Mouse (Mus musculus): ENCODE measurements at regions not wholly inside any gene's neighbourhood (a gene's known extent, or its start where the extent isn't known, plus 50 kb on each side); places are given as distances from the start of the nearest gene placed in this dataset.

DNA sequence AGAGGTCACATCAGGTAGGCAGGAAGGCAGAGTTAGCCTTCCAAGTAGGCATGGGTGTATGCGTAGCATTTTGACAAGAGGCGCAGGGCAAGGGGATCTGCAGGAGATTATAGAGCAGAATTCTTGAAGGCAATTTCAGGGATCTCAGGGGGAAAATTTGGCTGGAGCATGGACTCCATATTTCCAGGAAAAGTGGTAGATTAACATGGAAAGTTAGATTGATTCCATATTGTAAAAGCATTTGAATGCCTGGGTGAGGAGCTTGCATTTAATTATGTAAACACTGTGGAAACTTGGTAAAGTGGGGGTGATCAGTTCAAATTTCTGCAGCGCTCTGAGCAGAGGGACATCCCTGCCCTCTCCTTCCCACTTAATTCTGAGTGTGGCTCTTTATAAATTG lies 146.7 kb downstream of the Pax3 start:
- no peak for DNase-seq (ENCODE audit: extremely low spot score, low spot score)

DNA sequence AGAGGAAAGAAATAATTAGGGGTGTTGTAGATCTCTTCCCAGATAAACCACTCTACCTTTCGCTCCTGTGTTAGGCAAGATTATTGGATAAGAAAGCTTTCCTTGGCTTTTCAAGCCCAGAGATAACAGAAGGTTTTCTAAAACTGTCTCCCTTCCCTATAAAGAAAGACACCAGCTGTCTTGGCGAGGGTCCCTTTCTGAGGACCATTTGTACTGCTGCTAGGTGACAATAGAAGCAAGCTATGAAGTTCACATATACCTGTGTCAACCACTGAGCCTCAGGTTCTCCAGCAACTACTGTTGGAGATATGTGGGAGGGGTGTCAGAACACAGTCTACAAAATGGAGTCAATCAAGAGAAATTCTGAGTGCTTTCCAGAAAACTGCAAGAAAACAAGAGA lies 164.6 kb downstream of the Pax3 start:
- DNase-seq (ENCODE audit: extremely low spot score, low spot score) = no peak

DNA sequence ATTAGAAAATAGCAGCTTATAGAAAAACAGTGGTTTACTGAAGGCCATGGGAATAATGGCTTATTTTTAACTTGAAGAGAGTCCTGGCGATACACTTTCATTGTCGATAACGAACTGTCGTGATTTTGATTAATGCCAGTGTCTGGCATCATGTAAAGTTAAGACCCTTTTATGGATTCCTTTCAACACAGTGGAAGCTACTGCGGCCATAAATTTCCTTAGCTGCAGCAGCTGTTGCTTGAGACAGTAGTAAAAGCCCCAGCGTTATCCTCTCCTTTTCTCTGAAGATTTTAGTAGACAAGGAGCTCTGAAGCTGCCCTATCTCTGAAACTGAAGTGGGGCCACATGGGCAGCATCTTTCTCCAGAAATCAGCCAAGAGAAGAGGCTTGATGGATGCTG lies 175.2 kb downstream of the Pax3 start:
- DNase-seq (ENCODE audit: extremely low spot score, low spot score) = peak; percentile 24

DNA sequence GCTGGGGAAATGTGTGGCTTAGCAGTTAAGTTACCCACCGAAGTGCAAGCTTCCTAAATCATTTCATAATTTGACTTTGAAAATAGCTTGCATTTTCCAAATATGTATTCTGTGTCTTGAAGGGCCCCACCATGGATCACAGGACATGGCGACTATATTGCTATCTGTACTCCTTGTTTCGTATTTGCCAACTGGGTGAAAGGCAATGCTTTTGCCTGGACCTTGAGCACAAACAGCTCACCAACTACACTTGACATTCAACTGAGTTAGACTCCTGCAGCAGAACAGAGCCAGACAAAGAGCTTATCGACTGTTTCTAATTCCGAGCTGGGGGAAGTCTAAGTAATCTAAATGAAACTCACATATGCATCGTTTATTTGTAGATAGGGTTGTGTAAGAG lies 175.9 kb downstream of the Pax3 start:
- DNase-seq (ENCODE audit: extremely low spot score, low spot score) = no peak

DNA sequence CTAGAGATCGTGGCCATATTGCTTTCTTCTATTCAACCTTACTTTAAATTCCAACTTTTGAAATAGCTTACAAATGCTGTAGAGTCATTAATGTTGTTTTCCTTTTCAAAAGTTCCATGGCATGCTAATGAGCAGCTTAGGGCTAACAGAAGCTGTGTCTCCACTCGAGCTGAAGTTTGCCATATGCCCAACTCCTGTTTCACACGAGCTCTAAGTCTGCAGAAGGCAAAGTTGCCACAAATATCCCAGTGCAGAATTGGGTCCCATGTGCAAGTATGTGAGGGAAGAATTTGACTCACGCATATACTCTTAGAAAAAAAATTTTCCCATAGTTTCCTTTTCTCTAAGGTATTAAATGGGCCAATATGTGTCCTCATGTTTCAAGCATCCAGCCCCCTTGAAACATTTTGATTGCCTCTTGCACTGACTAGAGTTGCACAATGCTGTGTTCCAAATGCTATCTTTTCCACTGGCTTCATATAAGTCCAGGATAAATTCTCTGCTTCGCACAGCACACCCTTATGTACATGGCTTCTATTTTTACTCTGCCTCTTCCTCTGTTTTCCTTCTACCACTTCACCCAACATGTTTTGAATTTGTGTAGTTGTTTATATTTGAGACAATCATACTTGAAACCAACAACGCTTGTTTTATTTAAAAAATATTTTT lies 178.9 kb downstream of the Pax3 start:
- no peak for DNase-seq (ENCODE audit: extremely low spot score, low spot score)

DNA sequence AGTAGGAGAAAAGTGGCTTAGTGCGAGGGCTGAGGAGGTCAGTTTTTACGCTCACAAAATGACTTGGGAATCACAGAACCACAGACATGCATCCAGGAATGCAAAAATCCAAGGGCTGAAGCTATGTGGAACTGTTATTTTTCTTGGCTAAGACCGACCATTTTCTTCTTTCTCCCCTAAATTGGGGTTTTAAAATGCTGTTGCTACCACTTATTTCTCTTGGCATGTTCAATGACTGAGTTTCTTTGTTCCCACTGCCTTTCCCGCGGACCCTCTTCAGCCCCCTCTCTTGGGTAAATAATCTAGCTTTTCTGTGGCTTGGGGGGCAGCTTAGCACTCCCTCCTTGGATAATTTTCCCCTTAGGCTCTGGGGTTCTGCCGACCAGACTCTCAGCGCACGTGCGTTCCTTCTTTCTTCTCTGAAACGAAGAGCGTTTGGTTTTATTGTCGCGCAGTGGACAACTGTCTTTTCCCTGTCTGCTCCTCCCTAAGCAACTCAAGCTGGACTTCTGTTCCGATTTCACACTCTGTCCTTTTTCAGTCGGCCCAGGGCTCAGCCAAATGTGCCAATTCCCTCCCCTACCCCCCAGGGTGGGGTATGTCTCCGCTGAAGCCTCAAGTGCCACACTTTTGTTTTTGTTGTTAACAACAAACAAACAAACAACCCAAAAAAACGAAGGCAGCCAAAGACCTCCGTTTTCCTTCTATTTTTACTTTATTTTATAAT lies 180.2 kb downstream of the Pax3 start:
- no peak for DNase-seq (ENCODE audit: extremely low spot score, low spot score)

DNA sequence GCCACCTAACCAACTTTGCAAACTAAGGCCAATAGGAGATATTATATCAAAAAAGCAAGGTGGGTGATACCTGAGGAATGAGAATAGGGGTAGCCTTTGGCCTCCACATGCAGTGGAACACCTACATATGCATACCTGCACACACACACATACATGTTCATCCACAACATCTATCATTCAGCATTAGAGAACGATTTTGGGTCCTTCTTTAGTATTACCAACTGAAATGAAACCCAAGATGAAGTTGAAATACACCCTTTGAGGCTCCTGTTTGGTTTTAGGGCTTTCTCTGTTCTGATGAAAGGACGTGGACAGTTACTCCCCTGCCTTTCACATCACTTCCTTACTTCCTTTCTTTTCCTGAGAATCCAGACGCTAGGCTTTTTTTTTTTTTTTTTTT lies 180.9 kb downstream of the Pax3 start:
- no peak for DNase-seq (ENCODE audit: extremely low spot score, low spot score)

DNA sequence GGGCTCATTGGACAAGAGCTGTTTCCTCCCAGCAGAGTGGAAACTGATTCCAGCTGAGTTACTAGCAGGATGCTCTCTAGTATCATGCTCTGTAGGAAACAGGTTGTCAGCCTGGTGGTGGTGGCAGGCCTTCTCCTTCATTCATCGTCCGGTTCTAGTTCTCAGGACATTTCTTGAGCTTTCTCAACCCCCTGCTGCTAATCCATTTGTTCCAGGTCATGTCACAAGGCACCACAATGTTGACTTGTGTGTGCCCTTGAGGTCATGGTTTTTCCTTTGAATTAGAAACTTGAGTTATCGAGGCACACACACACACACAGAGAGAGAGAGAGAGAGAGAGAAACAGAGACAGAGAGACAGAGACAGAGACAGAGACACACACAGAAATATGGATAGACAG lies 183.5 kb downstream of the Pax3 start:
- no peak for DNase-seq (ENCODE audit: extremely low spot score, low spot score)

DNA sequence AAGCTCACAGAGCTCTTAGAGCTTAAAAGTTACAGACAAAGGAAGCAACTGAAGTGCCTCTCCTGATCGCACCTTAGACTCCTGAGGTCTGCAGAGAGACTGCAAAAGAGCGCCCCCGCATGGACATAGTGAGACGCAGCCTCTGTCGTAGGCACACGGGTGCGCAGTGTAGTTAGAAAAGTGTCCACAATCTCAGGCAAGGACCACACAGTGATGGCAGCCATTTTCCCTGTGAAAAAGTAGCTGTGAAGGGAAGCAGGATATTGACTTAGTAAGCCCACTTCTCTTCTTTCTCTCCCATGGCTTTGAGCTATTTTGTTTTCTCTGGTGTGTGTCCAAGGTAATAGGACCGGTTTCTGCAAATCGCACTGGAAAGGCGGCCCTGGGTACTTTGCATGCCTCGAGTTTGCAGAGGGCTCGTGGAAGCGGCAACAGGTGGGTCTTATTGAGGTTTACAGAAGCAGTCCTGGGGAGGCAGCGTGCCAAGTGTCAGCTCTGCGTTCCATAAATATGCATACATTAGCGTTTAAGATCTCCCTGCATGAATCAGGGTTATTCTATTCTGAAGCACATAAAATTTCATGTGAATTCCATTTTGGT lies 188.0 kb downstream of the Pax3 start:
- peak; percentile 50 for DNase-seq (ENCODE audit: extremely low spot score, low spot score)

DNA sequence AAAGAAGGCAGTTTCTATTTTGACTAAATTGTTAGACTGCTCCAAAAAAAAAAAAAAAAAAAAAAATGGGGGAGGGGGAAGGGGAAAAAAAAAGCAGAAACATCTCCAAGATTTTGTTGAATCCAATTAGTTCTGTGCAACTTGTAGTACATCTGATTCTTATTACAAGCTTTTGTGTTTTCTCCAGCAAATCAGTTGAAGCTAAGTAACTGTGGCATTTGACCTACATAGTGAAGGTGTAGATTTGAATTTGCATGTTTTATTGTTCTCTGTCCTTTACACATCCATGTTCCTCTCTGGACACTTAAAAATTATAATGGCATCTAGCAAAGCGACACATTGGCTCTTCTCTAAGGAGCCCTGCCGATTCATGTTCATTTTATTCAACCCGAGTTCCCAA lies 192.6 kb downstream of the Pax3 start:
- no peak for DNase-seq (ENCODE audit: extremely low spot score, low spot score)

DNA sequence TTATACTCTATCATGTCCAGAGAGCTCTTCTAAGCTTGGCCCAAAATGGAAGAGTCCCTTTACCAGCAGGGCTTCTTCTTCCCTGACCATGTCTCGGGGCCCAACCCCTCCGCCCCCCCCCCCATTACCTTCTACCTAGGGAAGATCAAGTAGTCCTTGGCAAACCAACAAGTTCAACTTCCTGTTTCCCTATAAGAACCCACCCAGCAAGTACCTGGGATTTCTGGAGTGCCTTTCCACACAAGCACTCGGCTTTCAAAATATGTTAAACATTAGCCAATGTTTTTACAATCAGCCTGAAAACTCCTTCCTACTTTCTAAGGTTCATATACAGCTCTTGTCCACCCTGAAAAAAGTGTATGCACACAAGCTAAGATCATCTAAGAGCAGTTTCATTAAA lies 198.2 kb downstream of the Pax3 start:
- no peak for DNase-seq (ENCODE audit: extremely low spot score, low spot score)

DNA sequence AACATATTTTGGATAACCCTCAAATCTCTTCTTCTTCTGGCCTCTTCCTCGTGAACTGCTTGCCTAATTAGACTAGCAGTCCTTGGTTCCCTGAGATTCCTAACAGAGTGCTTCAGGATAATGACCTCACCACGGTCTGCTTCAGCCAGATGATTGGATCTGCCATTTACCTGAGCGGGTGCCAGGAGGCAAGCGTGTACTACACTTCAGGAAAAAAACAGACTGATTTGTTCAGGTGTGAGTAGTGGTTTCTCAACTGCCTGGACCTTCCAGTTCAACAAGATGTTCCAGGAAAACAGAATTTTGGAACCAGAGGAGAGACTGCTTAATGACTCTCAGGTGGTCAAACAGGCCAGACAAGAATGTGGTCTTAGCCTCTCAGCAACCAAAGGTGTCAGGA lies 215.4 kb downstream of the Pax3 start:
- no peak for DNase-seq (ENCODE audit: extremely low spot score, low spot score)

DNA sequence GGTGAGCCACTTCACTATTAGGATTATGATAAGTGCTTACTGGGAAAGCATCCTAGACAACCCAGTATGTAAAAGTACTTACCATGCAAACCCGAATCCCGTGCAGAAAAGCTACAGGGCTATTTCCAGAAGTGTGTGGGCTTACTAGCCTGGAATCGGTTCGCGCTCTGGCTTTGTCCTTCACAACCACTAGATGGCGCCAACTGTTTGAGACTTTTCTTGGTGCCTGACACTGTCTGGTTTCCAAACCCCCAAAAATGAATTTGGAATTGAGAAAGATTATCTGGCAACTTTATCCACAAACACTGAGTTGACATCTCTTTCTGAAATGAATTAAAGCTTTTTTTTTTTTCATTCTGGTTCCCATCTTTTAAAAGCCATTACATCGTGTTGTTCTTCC lies 218.2 kb downstream of the Pax3 start:
- peak; percentile 66 for DNase-seq (ENCODE audit: extremely low spot score, low spot score)

DNA sequence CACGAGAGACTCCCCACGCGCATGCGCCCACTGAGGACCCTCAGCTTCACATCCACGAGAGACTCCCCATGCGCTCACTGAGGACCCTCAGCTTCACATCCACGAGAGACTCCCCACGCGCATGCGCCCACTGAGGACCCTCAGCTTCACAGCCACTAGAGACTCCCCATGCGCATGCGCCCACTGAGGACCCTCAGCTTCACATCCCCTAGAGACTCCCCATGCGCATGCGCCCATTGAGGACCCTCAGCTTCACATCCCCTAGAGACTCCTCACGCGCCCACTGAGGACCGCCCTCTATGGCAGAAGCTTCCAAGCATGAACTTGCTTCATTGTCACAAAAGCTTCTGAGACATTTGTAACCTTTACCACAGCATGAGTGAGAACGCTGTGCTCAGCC lies 221.0 kb downstream of the Pax3 start:
- no peak for DNase-seq (ENCODE audit: extremely low spot score, low spot score)

DNA sequence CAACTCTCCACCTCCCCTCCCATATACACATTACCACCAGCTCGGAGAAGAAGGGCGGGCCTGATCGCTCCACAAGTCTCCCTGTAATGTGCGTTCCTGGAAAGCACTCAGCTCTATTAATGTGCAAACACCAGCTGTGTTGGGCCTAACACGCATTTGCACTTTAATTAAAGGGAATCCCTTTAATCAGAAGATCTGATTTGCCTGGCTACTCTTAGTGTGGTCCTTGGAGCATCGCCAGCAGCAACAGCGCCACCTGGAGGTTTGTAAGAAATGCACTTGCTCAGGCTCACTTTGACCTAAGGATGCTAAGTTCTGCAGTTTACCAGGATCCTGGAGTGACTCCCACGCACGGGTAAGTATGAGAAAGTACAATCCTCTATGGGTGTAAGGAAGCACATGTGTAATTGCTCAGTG lies 224.6 kb downstream of the Pax3 start:
- peak; percentile 59 for DNase-seq (ENCODE audit: extremely low spot score, low spot score)

DNA sequence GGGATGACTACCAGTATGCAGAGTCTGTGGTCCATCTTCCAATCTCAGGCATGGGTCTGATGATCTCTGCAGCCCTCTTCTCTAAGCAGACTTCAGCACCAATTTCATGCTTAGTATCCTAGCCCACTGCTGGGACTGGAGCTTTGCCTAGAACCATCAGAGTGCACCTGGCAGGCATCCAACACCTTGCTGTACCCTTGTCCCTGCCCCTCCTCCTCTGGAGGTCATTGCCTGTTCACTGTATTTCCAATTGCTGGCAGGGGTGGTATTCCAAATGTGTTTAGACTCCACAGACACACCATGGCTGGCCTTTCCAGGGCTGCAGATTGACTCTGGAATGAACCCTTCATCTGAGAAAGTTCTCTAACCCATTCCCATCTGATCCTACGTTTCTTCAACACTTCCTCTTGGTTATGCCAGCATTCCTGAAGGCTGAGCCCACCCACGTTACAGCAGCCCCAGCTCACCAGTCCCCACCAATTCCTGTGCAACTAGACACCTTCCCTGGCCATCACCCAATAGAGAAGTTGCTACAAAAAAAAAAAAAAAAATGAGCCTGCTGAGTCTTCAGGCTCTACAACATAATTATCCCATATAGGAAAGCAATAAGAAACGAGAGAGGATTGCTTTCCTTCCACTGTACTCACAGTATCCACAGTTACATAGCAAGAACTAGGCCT lies 232.1 kb downstream of the Pax3 start:
- DNase-seq (ENCODE audit: extremely low spot score, low spot score) = no peak

DNA sequence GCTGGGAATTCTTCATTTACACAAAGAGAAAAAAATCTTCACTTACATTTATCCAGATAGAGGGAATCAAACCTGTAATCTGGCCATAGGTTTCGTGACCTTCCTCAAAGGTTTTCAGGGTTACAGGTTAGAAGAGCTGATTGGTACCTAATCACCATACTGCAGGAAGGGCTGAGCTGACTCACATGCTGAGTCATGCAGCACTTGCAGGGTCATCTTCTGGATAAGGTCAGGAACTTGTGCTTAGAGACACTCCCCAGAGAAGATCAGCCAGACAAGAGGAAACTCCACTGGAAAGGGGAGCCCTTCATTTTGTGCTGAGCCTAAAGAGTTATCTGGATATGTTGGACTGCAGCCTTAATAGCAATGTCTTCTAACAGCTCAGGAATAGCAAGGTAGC lies 237.6 kb downstream of the Pax3 start:
- no peak for DNase-seq (ENCODE audit: extremely low spot score, low spot score)

DNA sequence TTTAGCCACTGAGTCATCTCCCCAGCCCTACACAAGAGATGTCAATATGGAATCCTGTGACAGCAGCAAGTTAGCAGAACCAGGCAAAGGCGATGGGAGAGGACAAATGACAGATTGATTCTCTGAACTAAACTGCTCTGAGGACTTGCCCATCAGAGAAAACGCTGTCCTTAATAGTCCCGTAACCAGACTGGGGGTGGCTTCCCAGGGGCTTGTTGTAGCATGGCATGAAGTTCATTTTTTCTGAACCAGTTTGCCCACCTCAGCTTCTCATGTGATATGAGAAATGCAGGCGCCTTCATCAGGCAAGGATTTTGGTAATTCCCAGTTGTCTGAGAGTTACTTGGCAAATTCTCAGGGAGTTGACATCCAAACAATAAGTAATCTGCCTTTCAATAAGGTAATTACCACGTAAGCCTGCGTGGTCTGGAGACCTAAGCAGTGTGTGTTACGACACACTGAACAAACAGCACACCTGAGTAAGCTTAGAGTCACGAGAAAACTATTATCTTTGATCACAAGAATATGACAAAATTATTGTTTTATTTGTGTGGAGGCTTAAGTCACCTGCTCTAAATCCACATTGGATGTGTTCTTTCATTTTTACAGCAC lies 239.7 kb downstream of the Pax3 start:
- no peak for DNase-seq (ENCODE audit: extremely low spot score, low spot score)

DNA sequence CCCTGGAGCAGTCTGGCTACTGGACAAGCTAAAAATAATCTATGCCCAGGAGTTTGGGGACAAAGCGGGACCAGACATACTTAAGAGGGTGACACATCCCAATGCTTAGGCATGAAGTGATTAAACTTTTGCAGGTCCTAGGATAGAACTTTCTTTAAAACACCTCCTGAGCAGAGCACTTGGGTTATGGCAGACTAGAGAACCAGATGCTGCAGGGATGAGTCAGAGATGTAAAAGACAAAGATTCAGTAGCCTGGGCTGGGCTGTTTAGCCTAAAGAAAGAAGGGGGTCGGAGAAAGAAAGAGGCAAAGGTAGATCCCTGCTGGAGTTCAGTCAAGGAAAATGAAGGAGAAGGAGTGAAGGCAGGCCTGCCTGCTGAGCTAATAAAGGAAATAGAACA lies 249.0 kb downstream of the Pax3 start:
- no peak for DNase-seq (ENCODE audit: extremely low spot score, low spot score)

DNA sequence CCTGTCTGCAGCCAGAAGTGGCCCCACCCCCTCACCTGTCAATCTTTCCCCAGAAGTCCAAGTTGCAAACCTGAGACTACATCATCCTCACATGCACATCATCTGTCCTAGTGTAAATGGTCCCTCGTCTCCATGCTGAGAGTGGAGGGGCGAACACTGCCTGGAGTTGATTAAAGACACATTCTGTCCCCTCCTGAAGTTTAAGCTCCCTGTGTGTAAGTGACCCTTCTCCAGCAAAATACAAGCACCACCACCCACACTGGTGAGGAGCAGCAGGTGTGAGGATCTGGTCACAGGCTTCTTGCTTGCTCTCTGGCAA lies 252.6 kb downstream of the Pax3 start:
- no peak for DNase-seq (ENCODE audit: extremely low spot score, low spot score)

DNA sequence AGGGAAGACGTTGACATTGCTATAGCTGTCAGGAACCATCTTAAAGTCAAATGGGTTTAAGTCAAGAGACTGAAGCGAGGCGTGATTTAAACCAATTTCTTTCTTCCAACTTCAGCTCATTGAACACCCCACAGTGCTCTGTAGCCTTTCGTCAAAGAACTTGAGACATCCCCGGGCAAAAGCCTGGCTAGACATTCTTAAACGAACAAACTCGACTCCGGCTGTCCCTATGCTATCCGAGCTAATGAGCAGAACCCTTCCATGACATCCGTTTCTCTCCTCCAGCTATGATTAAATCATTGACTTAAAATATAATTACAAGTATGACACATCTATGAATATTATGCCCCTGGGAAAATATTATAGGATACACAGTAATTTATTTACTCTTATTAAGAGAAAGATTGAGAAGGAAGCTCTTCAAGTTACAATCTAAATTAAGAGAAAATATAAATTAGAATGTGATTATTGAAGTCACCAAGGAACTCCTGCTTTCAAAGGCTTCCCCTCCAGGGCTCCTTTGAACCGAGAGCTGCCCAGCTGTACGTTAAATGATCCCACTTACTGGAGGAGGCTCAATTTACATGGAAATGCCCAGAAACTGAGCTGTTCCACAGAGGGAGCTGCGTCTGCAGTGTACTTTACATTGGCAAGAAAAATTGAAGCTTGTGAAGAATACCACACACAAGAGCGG lies 253.2 kb downstream of the Pax3 start:
- DNase-seq (ENCODE audit: extremely low spot score, low spot score) = no peak

DNA sequence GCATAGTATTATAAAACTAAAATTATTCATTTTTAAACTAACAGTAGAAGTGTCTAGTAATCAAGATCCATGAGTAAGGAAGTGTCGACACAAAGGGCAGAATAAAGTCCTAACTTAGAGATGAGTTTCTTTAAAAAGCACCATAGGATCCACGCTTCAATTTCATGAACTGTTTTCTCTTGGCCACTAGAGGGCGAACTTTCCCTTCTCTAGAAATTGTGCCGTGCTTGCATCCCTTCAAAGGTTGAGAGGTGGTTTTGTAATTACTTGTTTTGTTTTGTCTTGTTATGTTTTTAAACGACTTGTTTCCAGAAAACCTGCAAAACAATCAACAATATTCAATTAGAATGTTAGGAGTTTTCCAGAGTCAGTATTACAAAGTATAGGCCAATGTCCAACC lies 253.8 kb downstream of the Pax3 start:
- DNase-seq (ENCODE audit: extremely low spot score, low spot score) = no peak

Data from neural tube, embryonic 10.5 days (tissue).